Comparison of ENCODE assay signal across 10 mouse cellular contexts in the genomic region with DNA sequence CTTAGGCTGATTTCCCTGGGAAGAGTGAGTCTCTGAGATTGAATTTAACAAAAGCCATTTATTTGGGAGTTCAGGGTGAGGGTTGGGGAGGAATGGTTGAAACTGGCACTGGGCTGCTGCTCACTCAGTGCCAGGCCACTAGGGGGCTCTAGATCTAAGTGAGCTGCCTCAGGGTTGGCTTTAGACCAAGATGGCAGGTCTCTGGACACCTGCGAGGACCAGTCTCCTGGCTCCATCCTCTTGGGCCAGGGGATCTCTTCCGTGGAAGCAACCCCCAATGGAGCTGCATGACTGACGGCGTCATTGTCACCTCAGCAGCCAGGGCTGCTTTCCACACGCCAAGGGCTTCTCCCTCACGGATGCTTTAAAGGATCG. TPM values are rescaled to one million over a fixed set of nuclear protein-coding genes. Genes with fewer than 3 reads are reported as not detected.
A peak's percentile ranks its signal among the peaks of the same experiment; 100 is the strongest.
DNase-seq lines count a peak whose midpoint lies in the region; ATAC-seq and TF ChIP-seq lines count a peak whose summit lies in the region.
"Had no signal": no experiment of that assay in that cellular context is flagged by ENCODE, and none has a peak within 500 bp of the region (broad histone marks: within the 10 kb centered on the region; RNA-seq: fewer than 3 reads in every experiment).

No protein-coding gene starts in this region.

- 0 out of 2 replicates have a peak, but pooled peaks have one; percentile 1 for ATAC-seq in limb, embryonic 15.5 days (ENCODE audit: insufficient number of reproducible peaks, low FRiP score, low TSS enrichment, low read depth)

- H3K27ac ChIP-seq in MEL (ENCODE audit: control insufficient read depth, low read depth, low read length) = no peak overlapping the region
- H3K27ac ChIP-seq in limb, embryonic 15.5 days = no peak overlapping the region
- H3K27ac ChIP-seq: hindbrain, embryonic 15.5 days had no signal

- WGBS in limb, embryonic 15.5 days = 62% methylated on average over 7 of the region's 7 CpGs

- H3K4me2 ChIP-seq in limb, embryonic 15.5 days = no peak overlapping the region
- H3K4me2 ChIP-seq: hindbrain, embryonic 15.5 days had no signal

- H3K9ac ChIP-seq in MEL (ENCODE audit: control insufficient read depth, low read depth, low read length, poor library complexity, severe bottlenecking) = no peak overlapping the region
- H3K9ac ChIP-seq in limb, embryonic 15.5 days = no peak overlapping the region
- H3K9ac ChIP-seq: hindbrain, embryonic 15.5 days had no signal

- no peaks in the 10 kb centered on the region for H3K4me1 ChIP-seq in MEL (ENCODE audit: control insufficient read depth in 1 of 2, insufficient read depth in 2 of 2, low read length in 2 of 2)
- H3K4me1 ChIP-seq in limb, embryonic 15.5 days = no peaks in the 10 kb centered on the region
- H3K4me1 ChIP-seq: hindbrain, embryonic 15.5 days had no signal

- no peaks in the 10 kb centered on the region for H3K9me3 ChIP-seq in MEL (replicated peaks; ENCODE audit: insufficient read depth, low read length)
- peaks cover 5% of the 10 kb centered on the region; the same call in 1 of the 2 replicates for H3K9me3 ChIP-seq in limb, embryonic 15.5 days

- no peak overlapping the region for H3K4me3 ChIP-seq in C2C12 (ENCODE audit: insufficient read depth, poor library complexity, severe bottlenecking)
- H3K4me3 ChIP-seq in MEL (ENCODE audit: control insufficient read depth in 1 of 2, insufficient read depth in 1 of 2, low read depth in 2 of 2, low read length in 2 of 2) = no peak overlapping the region
- H3K4me3 ChIP-seq in limb, embryonic 15.5 days = no peak overlapping the region
- H3K4me3 ChIP-seq: hindbrain, embryonic 15.5 days had no signal

- intact Hi-C loops in left cerebral cortex, postnatal 36 days (cut with DNase I) = loop anchor here (10.0 kb wide), 1 partner anchor 140 kb away; no protein-coding TSS in a partner anchor

- no peak overlapping the region for H3ac ChIP-seq in C2C12 (ENCODE audit: control insufficient read depth, insufficient read length, low read depth)

- TF ChIP-seq POLR2A in MEL (IDR thresholded peaks at IDR 0.05; ENCODE audit: control insufficient read depth in 1 of 2, insufficient read depth in 1 of 2, low read depth in 1 of 2, low read length in 2 of 2, poor library complexity in 1 of 2) = no peak

- H3K36me3 ChIP-seq in C2C12 (ENCODE audit: control insufficient read depth, insufficient read depth) = no peaks in the 10 kb centered on the region
- no peaks in the 10 kb centered on the region for H3K36me3 ChIP-seq in MEL (ENCODE audit: control insufficient read depth in 1 of 2, insufficient read depth in 2 of 2, low read length in 2 of 2)
- H3K36me3 ChIP-seq in limb, embryonic 15.5 days = no peaks in the 10 kb centered on the region
- H3K36me3 ChIP-seq: hindbrain, embryonic 15.5 days had no signal

- DNase-seq in layer of hippocampus, adult 11-12 months (ENCODE audit: low spot score) = peak; percentile 21
- DNase-seq in layer of hippocampus, postnatal 14 days (ENCODE audit: low spot score in 2 of 2) = no peak
- DNase-seq in MEL (ENCODE audit: low read depth, low spot score) = peak; percentile 68
- DNase-seq in gastrocnemius, adult 8-10 months (ENCODE audit: low spot score in 2 of 2) = no peak
- DNase-seq in left cerebral cortex, postnatal 36 days (ENCODE audit: low spot score in 2 of 2) = no peak
- DNase-seq: cerebellum, postnatal 36 days had no signal

- no peak for TF ChIP-seq EP300 in MEL (IDR thresholded peaks at IDR 0.05; ENCODE audit: low read depth in 1 of 2, low read length in 2 of 2)

- H3K79me3 ChIP-seq in C2C12 (ENCODE audit: low read depth) = no peaks in the 10 kb centered on the region

- H3K79me2 ChIP-seq in C2C12 (ENCODE audit: control insufficient read depth, insufficient read depth) = no peaks in the 10 kb centered on the region
- H3K79me2 ChIP-seq in MEL (ENCODE audit: control insufficient read depth, insufficient read depth, low read length, poor library complexity) = no peaks in the 10 kb centered on the region

- TF ChIP-seq CTCF in C2C12 (IDR thresholded peaks at IDR 0.05; ENCODE audit: control insufficient read depth, insufficient read depth, insufficient read length) = peak; percentile 34
- TF ChIP-seq CTCF in MEL (IDR thresholded peaks at IDR 0.05 in 2 of 3, conservative IDR thresholded peaks at IDR 0.05 in 1 of 3; ENCODE audit: control insufficient read depth in 1 of 3, insufficient read depth in 1 of 3, low read depth in 2 of 3, low read length in 3 of 3, poor library complexity in 1 of 3, severe bottlenecking in 1 of 3) = peak; percentile 71 to 81 (median 75)

- peak; percentile 20 for TF ChIP-seq RAD21 in MEL (IDR thresholded peaks at IDR 0.05; ENCODE audit: low read depth, low read length)

- H3K27me3 ChIP-seq in C2C12 (ENCODE audit: control insufficient read depth, insufficient read depth, insufficient read length) = no peaks in the 10 kb centered on the region
- no peaks in the 10 kb centered on the region for H3K27me3 ChIP-seq in MEL (ENCODE audit: control insufficient read depth in 1 of 2, insufficient read depth in 2 of 2, low read length in 2 of 2)
- H3K27me3 ChIP-seq in limb, embryonic 15.5 days = no peaks in the 10 kb centered on the region
- H3K27me3 ChIP-seq: hindbrain, embryonic 15.5 days had no signal

TF ChIP-seq in C2C12, 6 proteins besides CTCF, POLR2A, EP300 and RAD21:
- TF ChIP-seq MAX (IDR thresholded peaks at IDR 0.05) (no peak), USF1 (IDR thresholded peaks at IDR 0.05; ENCODE audit: low read depth) (no peak), CEBPB (IDR thresholded peaks at IDR 0.05; ENCODE audit: low read depth) (no peak)
TF ChIP-seq in C2C12: peak in this region for 0.

TF ChIP-seq in MEL, 35 proteins besides CTCF, POLR2A, EP300 and RAD21:
- TF ChIP-seq ZNF384 (IDR thresholded peaks at IDR 0.05; ENCODE audit: low read depth, low read length) (no peak), CHD1 (IDR thresholded peaks at IDR 0.05; ENCODE audit: low read depth, low read length) (no peak), TAL1 (IDR thresholded peaks at IDR 0.05; ENCODE audit: low read length) (no peak), MXI1 (IDR thresholded peaks at IDR 0.05; ENCODE audit: low read depth, low read length) (no peak), GATA1 (IDR thresholded peaks at IDR 0.05; ENCODE audit: low read depth, low read length) (no peak), SMC3 (IDR thresholded peaks at IDR 0.05; ENCODE audit: low read depth, low read length) (peak; percentile 39), TCF12 (IDR thresholded peaks at IDR 0.05; ENCODE audit: low read depth, low read length) (no peak)

RNA-seq across cellular contexts. Expression of gene Trpm8, which starts 7.5 kb away (rescaled TPM):
- total RNA-seq in layer of hippocampus, postnatal 14 days (2021) = under 1 TPM; 0.25 to 0.57 TPM
- polyA plus RNA-seq in C2C12 (2012; fragmentation: generic; extraction: Trizol) (0.02 TPM), MEL (2012; ENCODE audit: insufficient read depth in 1 of 2, insufficient read length in 2 of 2, low read depth in 1 of 2, low replicate concordance in 2 of 2, missing spikeins in 1 of 2) (not detected)
- total RNA-seq in MEL (2012; rRNA removed) = not detected in 2 replicates
- not detected in 2 replicates for polyA plus RNA-seq in limb, embryonic 15.5 days (2015; fragmentation: Nextera tagmentation; extraction: Ambion mirVana)
- not detected for total RNA-seq in gastrocnemius, adult 8-10 months (2022)
- under 1 TPM in 1 of 2 experiments, not detected in 1; 0.25 TPM for total RNA-seq in left cerebral cortex, postnatal 36 days (2021)
- polyA plus RNA-seq: neural tube, embryonic 11.5 days had no signal

RNA-seq across cellular contexts. Expression of gene Hjurp, which starts 7.5 kb away (rescaled TPM):
- total RNA-seq in layer of hippocampus, postnatal 14 days (2021) = 10 to 100 TPM; 36.0 to 37.2 TPM
- polyA plus RNA-seq in C2C12 (2012; fragmentation: generic; extraction: Trizol) (54.4 TPM), MEL (2012; ENCODE audit: insufficient read depth in 1 of 2, insufficient read length in 2 of 2, low read depth in 1 of 2, low replicate concordance in 2 of 2, missing spikeins in 1 of 2) (100 to 1,000 TPM in 1 of 2 experiments, 10 to 100 TPM in 1; 76.3 to 103 TPM)
- 58.6 and 59.4 TPM in 2 replicates for total RNA-seq in MEL (2012; rRNA removed)
- polyA plus RNA-seq in limb, embryonic 15.5 days (2015; fragmentation: Nextera tagmentation; extraction: Ambion mirVana) = 161 and 168 TPM in 2 replicates
- 1 to 10 TPM; 4.4 to 6.3 (median 4.7) TPM for total RNA-seq in gastrocnemius, adult 8-10 months (2022)
- total RNA-seq in left cerebral cortex, postnatal 36 days (2021) = 10 to 100 TPM; 33.0 to 38.9 TPM

RNA-seq across cellular contexts. Expression of gene Mroh2a, which starts 58.1 kb away (rescaled TPM):
- under 1 TPM; 0.12 to 0.17 TPM for total RNA-seq in layer of hippocampus, postnatal 14 days (2021)
- polyA plus RNA-seq in C2C12 (2012; fragmentation: generic; extraction: Trizol) (0.69 TPM), MEL (2012; ENCODE audit: insufficient read depth in 1 of 2, insufficient read length in 2 of 2, low read depth in 1 of 2, low replicate concordance in 2 of 2, missing spikeins in 1 of 2) (1 to 10 TPM in 1 of 2 experiments, not detected in 1; 2.5 TPM)
- 0.20 and 0.27 TPM in 2 replicates for total RNA-seq in MEL (2012; rRNA removed)
- polyA plus RNA-seq in limb, embryonic 15.5 days (2015; fragmentation: Nextera tagmentation; extraction: Ambion mirVana) = 1.6 and 2.2 TPM in 2 replicates
- total RNA-seq in gastrocnemius, adult 8-10 months (2022) = not detected
- total RNA-seq in left cerebral cortex, postnatal 36 days (2021) = under 1 TPM in 1 of 2 experiments, not detected in 1; 0.07 TPM

Comparison
In these comparisons a context has a peak if more than half of its experiments do, and no peak if none do; other contexts are left out.
1. DNase-seq: peak in layer of hippocampus, adult 11-12 months (single experiment) and MEL (single experiment); none in layer of hippocampus, postnatal 14 days (0 of 2), gastrocnemius, adult 8-10 months (0 of 2) and left cerebral cortex, postnatal 36 days (0 of 2).